Mouse (Mus musculus): ENCODE measurements at regions not wholly inside any gene's neighbourhood (a gene's known extent, or its start where the extent isn't known, plus 50 kb on each side); places are given as distances from the start of the nearest gene placed in this dataset.

GRCm38 (mm10) chr17:31753113-31753858 lies 75.7 kb downstream of the Cryaa start:
- no peaks in the 10 kb centered on the region for H3K79me2 ChIP-seq (ENCODE audit: control insufficient read depth, insufficient read depth, low read length)
- peaks cover 3% of the 10 kb centered on the region for H3K4me1 ChIP-seq (ENCODE audit: control insufficient read depth, insufficient read depth, low read length)
- no peak for TF ChIP-seq CTCF (IDR thresholded peaks at IDR 0.05; ENCODE audit: low read depth, low read length)
- no peak for TF ChIP-seq POLR2A (IDR thresholded peaks at IDR 0.05; ENCODE audit: extremely low read depth, insufficient read depth, low read length)
- no peak for DNase-seq (ENCODE audit: extremely low read depth, low read depth, low spot score)
- WGBS = 81% methylated on average over 9 of the region's 9 CpGs
- no peaks in the 10 kb centered on the region for H3K36me3 ChIP-seq (ENCODE audit: control insufficient read depth, insufficient read depth, low read length)
- H3K27me3 ChIP-seq (ENCODE audit: control insufficient read depth, insufficient read depth, low read length) = no peaks in the 10 kb centered on the region
- no peak overlapping the region for H3K27ac ChIP-seq (replicated peaks; ENCODE audit: insufficient read depth, low read depth, low read length)
- no peak overlapping the region for H3K9ac ChIP-seq (ENCODE audit: low read depth, low read length)
- no peak overlapping the region for H3K4me3 ChIP-seq (ENCODE audit: insufficient read depth, low read depth, low read length)

GRCm38 (mm10) chr17:31753859-31754229 lies 76.2 kb downstream of the Cryaa start:
- TF ChIP-seq CTCF (IDR thresholded peaks at IDR 0.05; ENCODE audit: low read depth, low read length) (no peak), POLR2A (IDR thresholded peaks at IDR 0.05; ENCODE audit: extremely low read depth, insufficient read depth, low read length) (no peak)
- Histone ChIP-seq H3K27ac (replicated peaks; ENCODE audit: insufficient read depth, low read depth, low read length) (no peak overlapping the region), H3K79me2 (ENCODE audit: control insufficient read depth, insufficient read depth, low read length) (no peaks in the 10 kb centered on the region), H3K9ac (ENCODE audit: low read depth, low read length) (no peak overlapping the region), H3K36me3 (ENCODE audit: control insufficient read depth, insufficient read depth, low read length) (no peaks in the 10 kb centered on the region), H3K4me3 (ENCODE audit: insufficient read depth, low read depth, low read length) (no peak overlapping the region), H3K4me1 (ENCODE audit: control insufficient read depth, insufficient read depth, low read length) (no peaks in the 10 kb centered on the region), H3K27me3 (ENCODE audit: control insufficient read depth, insufficient read depth, low read length) (no peaks in the 10 kb centered on the region)
- DNase-seq (ENCODE audit: extremely low read depth, low read depth, low spot score) = no peak
- whole genome bisulfite sequencing = 55% methylated on average over 4 of the region's 4 CpGs

- H3K79me2 ChIP-seq (ENCODE audit: control insufficient read depth, insufficient read depth, low read length) = no peaks in the 10 kb centered on the region
- no peaks in the 10 kb centered on the region for H3K36me3 ChIP-seq (ENCODE audit: control insufficient read depth, insufficient read depth, low read length)
- H3K9ac ChIP-seq (ENCODE audit: low read depth, low read length) = no peak overlapping the region
- no peaks in the 10 kb centered on the region for H3K27me3 ChIP-seq (ENCODE audit: control insufficient read depth, insufficient read depth, low read length)
- H3K27ac ChIP-seq (replicated peaks; ENCODE audit: insufficient read depth, low read depth, low read length) = no peak overlapping the region
- TF ChIP-seq POLR2A (IDR thresholded peaks at IDR 0.05; ENCODE audit: extremely low read depth, insufficient read depth, low read length) = no peak
- no peak for TF ChIP-seq CTCF (IDR thresholded peaks at IDR 0.05; ENCODE audit: low read depth, low read length)
- 95% methylated on average over 2 of the region's 2 CpGs for WGBS
- H3K4me3 ChIP-seq (ENCODE audit: insufficient read depth, low read depth, low read length) = no peak overlapping the region
- DNase-seq (ENCODE audit: extremely low read depth, low read depth, low spot score) = no peak
- H3K4me1 ChIP-seq (ENCODE audit: control insufficient read depth, insufficient read depth, low read length) = no peaks in the 10 kb centered on the region
Observed at GRCm38 (mm10) chr17:31760465-31760864, 82.9 kb downstream of the Cryaa start.

- H3K79me2 ChIP-seq (ENCODE audit: control insufficient read depth, insufficient read depth, low read length) = no peaks in the 10 kb centered on the region
- no peaks in the 10 kb centered on the region; the same call in 1 of the 2 replicates for H3K4me1 ChIP-seq (ENCODE audit: control insufficient read depth, insufficient read depth, low read length)
- TF ChIP-seq POLR2A (IDR thresholded peaks at IDR 0.05; ENCODE audit: extremely low read depth, insufficient read depth, low read length) (no peak), CTCF (IDR thresholded peaks at IDR 0.05; ENCODE audit: low read depth, low read length) (peak; percentile 72)
- no peaks in the 10 kb centered on the region for H3K27me3 ChIP-seq (ENCODE audit: control insufficient read depth, insufficient read depth, low read length)
- no peak overlapping the region for H3K9ac ChIP-seq (ENCODE audit: low read depth, low read length)
- H3K36me3 ChIP-seq (ENCODE audit: control insufficient read depth, insufficient read depth, low read length) = no peaks in the 10 kb centered on the region
- no peak overlapping the region for H3K27ac ChIP-seq (replicated peaks; ENCODE audit: insufficient read depth, low read depth, low read length)
- no peak overlapping the region for H3K4me3 ChIP-seq (ENCODE audit: insufficient read depth, low read depth, low read length)
- 54% methylated on average over 5 of the region's 5 CpGs for WGBS
- DNase-seq (ENCODE audit: extremely low read depth, low read depth, low spot score) = peak; percentile 54
Observed at GRCm38 (mm10) chr17:31763078-31763477, 85.5 kb downstream of the Cryaa start.

- no peaks in the 10 kb centered on the region for H3K27me3 ChIP-seq (ENCODE audit: control insufficient read depth, insufficient read depth, low read length)
- H3K36me3 ChIP-seq (ENCODE audit: control insufficient read depth, insufficient read depth, low read length) = no peaks in the 10 kb centered on the region
- TF ChIP-seq POLR2A (IDR thresholded peaks at IDR 0.05; ENCODE audit: extremely low read depth, insufficient read depth, low read length) = no peak
- TF ChIP-seq CTCF (IDR thresholded peaks at IDR 0.05; ENCODE audit: low read depth, low read length) = no peak
- no peak overlapping the region for H3K4me3 ChIP-seq (ENCODE audit: insufficient read depth, low read depth, low read length)
- H3K79me2 ChIP-seq (ENCODE audit: control insufficient read depth, insufficient read depth, low read length) = no peaks in the 10 kb centered on the region
- no peak overlapping the region for H3K27ac ChIP-seq (replicated peaks; ENCODE audit: insufficient read depth, low read depth, low read length)
- WGBS = 69% methylated on average over 25 of the region's 25 CpGs
- no peaks in the 10 kb centered on the region; the same call in 1 of the 2 replicates for H3K4me1 ChIP-seq (ENCODE audit: control insufficient read depth, insufficient read depth, low read length)
- H3K9ac ChIP-seq (ENCODE audit: low read depth, low read length) = no peak overlapping the region
- no peak for DNase-seq (ENCODE audit: extremely low read depth, low read depth, low spot score)
Observed at GRCm38 (mm10) chr17:31766779-31767697, 88.6 kb downstream of the Sik1 start.

All from liver, adult 2 months (tissue).